ENCODE assay signal across 27 mouse cellular contexts in genomic region chrX:12409319-12409718, GRCm38 (mm10).
DNase-seq lines count a peak whose midpoint lies in the region; ATAC-seq lines count a peak whose summit lies in the region.
"Had no signal": no experiment of that assay in that cellular context is flagged by ENCODE, and none has a peak within 500 bp of the region (broad histone marks: within the 10 kb centered on the region; RNA-seq: fewer than 3 reads in every experiment).

No protein-coding gene starts in this region.

- DNase-seq in heart, adult 11 months: peak; percentile 25
- DNase-seq in neural tube, embryonic 11.5 days (ENCODE audit: low spot score): peak; percentile 11
- DNase-seq in neural tube, embryonic 10.5 days (ENCODE audit: extremely low spot score, low spot score): no peak
- DNase-seq in mesoderm, embryonic 11.5 days (ENCODE audit: low read depth, low spot score): peak; percentile 0
- no peak for DNase-seq in cerebellum, postnatal 10 days
- DNase-seq: adrenal gland, postnatal 10 days; adrenal gland, postnatal 36 days; cerebellum, adult 18-20 months; cerebellum, adult 9-10 months; cerebellum, postnatal 25 days; gastrocnemius, postnatal 10 days; gastrocnemius, postnatal 36 days; heart, adult 18-20 months; heart, postnatal 14 days; heart, postnatal 4 days had no signal

- no peak for ATAC-seq in heart, embryonic 12.5 days (ENCODE audit: insufficient number of reproducible peaks, low FRiP score)
- no peak for ATAC-seq in neural tube, embryonic 11.5 days (ENCODE audit: insufficient read depth, low FRiP score, low TSS enrichment)
- ATAC-seq: activated CD4-positive, CD25-positive, alpha-beta regulatory T cell, adult 4 months; forebrain, embryonic 13.5 days; forebrain, embryonic 16.5 days; hindbrain, postnatal 0 days; inflammation-experienced regulatory T-cells, adult 6 months; intestine, embryonic 16.5 days had no signal

- 68% methylated on average over 3 of the region's 3 CpGs for WGBS in heart, embryonic 12.5 days
- 60% methylated on average over 3 of the region's 3 CpGs for WGBS in neural tube, embryonic 11.5 days

- H3K36me3 ChIP-seq in heart, embryonic 12.5 days: no peaks in the 10 kb centered on the region
- no peaks in the 10 kb centered on the region for H3K36me3 ChIP-seq in neural tube, embryonic 11.5 days (ENCODE audit: control insufficient read depth, insufficient read depth, low read length)
- H3K36me3 ChIP-seq: embryonic facial prominence, embryonic 10.5 days; embryonic facial prominence, embryonic 13.5 days; heart, embryonic 13.5 days had no signal

- no peak overlapping the region for H3K9ac ChIP-seq in heart, embryonic 12.5 days
- no peak overlapping the region for H3K9ac ChIP-seq in neural tube, embryonic 11.5 days (ENCODE audit: low read length)
- H3K9ac ChIP-seq: embryonic facial prominence, embryonic 13.5 days; forebrain, embryonic 13.5 days; heart, embryonic 13.5 days; hindbrain, embryonic 14.5 days had no signal

- H3K4me2 ChIP-seq in heart, embryonic 12.5 days: no peak overlapping the region
- no peak overlapping the region for H3K4me2 ChIP-seq in neural tube, embryonic 11.5 days (ENCODE audit: low read depth)
- H3K4me2 ChIP-seq: embryonic facial prominence, embryonic 13.5 days; forebrain, embryonic 13.5 days; heart, embryonic 13.5 days; hindbrain, embryonic 14.5 days had no signal

- H3K27ac ChIP-seq in heart, embryonic 12.5 days (ENCODE audit: poor library complexity, severe bottlenecking): no peak overlapping the region
- no peak overlapping the region for H3K27ac ChIP-seq in neural tube, embryonic 11.5 days (ENCODE audit: low read depth, low read length)
- H3K27ac ChIP-seq: embryonic facial prominence, embryonic 10.5 days; embryonic facial prominence, embryonic 13.5 days; forebrain, embryonic 13.5 days; heart, embryonic 13.5 days; hindbrain, embryonic 14.5 days; hindbrain, postnatal 0 days had no signal

- no peaks in the 10 kb centered on the region for H3K27me3 ChIP-seq in heart, embryonic 12.5 days (replicated peaks)
- no peaks in the 10 kb centered on the region for H3K27me3 ChIP-seq in neural tube, embryonic 11.5 days (ENCODE audit: control insufficient read depth, insufficient read depth, low read length)
- H3K27me3 ChIP-seq: embryonic facial prominence, embryonic 13.5 days; forebrain, embryonic 13.5 days; heart, embryonic 13.5 days had no signal

- no peaks in the 10 kb centered on the region; the same call in 1 of the 2 replicates for H3K9me3 ChIP-seq in heart, embryonic 12.5 days (replicated peaks)
- H3K9me3 ChIP-seq in neural tube, embryonic 11.5 days (ENCODE audit: control insufficient read depth, low read length): no peaks in the 10 kb centered on the region
- H3K9me3 ChIP-seq: embryonic facial prominence, embryonic 10.5 days; forebrain, embryonic 13.5 days; heart, embryonic 13.5 days had no signal

- no peaks in the 10 kb centered on the region for H3K4me1 ChIP-seq in heart, embryonic 12.5 days (replicated peaks)
- H3K4me1 ChIP-seq in neural tube, embryonic 11.5 days (ENCODE audit: control insufficient read depth, insufficient read depth, low read length): no peaks in the 10 kb centered on the region
- H3K4me1 ChIP-seq: embryonic facial prominence, embryonic 10.5 days; embryonic facial prominence, embryonic 13.5 days; heart, embryonic 13.5 days had no signal

- H3K4me3 ChIP-seq in heart, embryonic 12.5 days: no peak overlapping the region
- no peak overlapping the region for H3K4me3 ChIP-seq in neural tube, embryonic 11.5 days (ENCODE audit: low read depth, low read length)
- H3K4me3 ChIP-seq: embryonic facial prominence, embryonic 10.5 days; embryonic facial prominence, embryonic 13.5 days; erythroblast, embryonic 14.5 days; forebrain, embryonic 13.5 days; heart, embryonic 13.5 days had no signal

Comparison
In these comparisons a context has a peak if more than half of its experiments do, and no peak if none do; other contexts are left out.
1. DNase-seq: peak in heart, adult 11 months (single experiment), neural tube, embryonic 11.5 days (single experiment) and mesoderm, embryonic 11.5 days (single experiment); none in neural tube, embryonic 10.5 days (single experiment) and cerebellum, postnatal 10 days (0 of 2).